Mouse (Mus musculus) erythroid progenitor cell, adult 5-6 weeks (primary cell): ENCODE data around the gene Cntrob. TPM values are rescaled to one million over a fixed set of nuclear protein-coding genes. Genes with fewer than 3 reads are reported as not detected.
A peak's percentile ranks its signal among the peaks of the same experiment; 100 is the strongest.

ENCODE experiments used
- ATAC-seq: replicated peaks from 2 replicates; pipeline ENCODE4 v1.8.0; 2016; ENCODE audit warnings: moderate number of reproducible peaks, mild to moderate bottlenecking, moderate TSS enrichment, inconsistent platforms; ENCODE audit not compliant: poor library complexity, low FRiP score, severe bottlenecking
- total RNA-seq, 2 experiments: library from RNA; stranded (forward) in 1 of 2; stranded (reverse) in 1 of 2; fragments of 150-400 nt in 1 of 2; fragments of 186-747, 209-891 nt in 1 of 2; gene quantifications; 2 replicates each; pipeline versions ENCODE4 v1.2.3 to v1.2.4; 2015 to 2017; ENCODE audit warnings: low replicate concordance in 2 of 2

The Cntrob gene
- total RNA-seq (2015; ENCODE audit: low replicate concordance), result 107 and 135 TPM in 2 replicates
- total RNA-seq (2017; ENCODE audit: low replicate concordance), result 77.5 and 113 TPM in 2 replicates

GRCm38 (mm10) chr11:69323667-69324111 lies at the start of gene Cntrob, which contains the start of gene Trappc1:
Gene Cntrob (minus strand): TSS chr11:69323775.
Gene Trappc1 (plus strand): TSS chr11:69323980.
- ATAC-seq, result peak; percentile 89

GRCm38 (mm10) chr11:69372780-69373170 lies 49.2 kb upstream of the Cntrob start:
- ATAC-seq, result peak; percentile 52

- peak; percentile 58 for ATAC-seq
Observed at GRCm38 (mm10) chr11:69372056-69372779, 48.6 kb upstream of the Cntrob start.

GRCm38 (mm10) chr11:69371601-69372000 lies 48.0 kb upstream of the Cntrob start:
- no peak for ATAC-seq

GRCm38 (mm10) chr11:69370817-69371215 lies 47.2 kb upstream of the Cntrob start:
- ATAC-seq, result no peak

- no peak for ATAC-seq
Observed at GRCm38 (mm10) chr11:69369990-69370816, 46.6 kb upstream of the Cntrob start.

GRCm38 (mm10) chr11:69369215-69369989 lies 45.8 kb upstream of the Cntrob start, which contains the start of gene Chd3:
Gene Chd3 (minus strand): TSS chr11:69369406.
- no peak for ATAC-seq

GRCm38 (mm10) chr11:69368356-69369214 lies 45.0 kb upstream of the Cntrob start:
- ATAC-seq, result no peak

GRCm38 (mm10) chr11:69367616-69368355 lies 44.2 kb upstream of the Cntrob start:
- ATAC-seq, result no peak

GRCm38 (mm10) chr11:69366855-69367615 lies 43.5 kb upstream of the Cntrob start:
- no peak for ATAC-seq

- ATAC-seq, result peak; percentile 74
Observed at GRCm38 (mm10) chr11:69366157-69366854, 42.7 kb upstream of the Cntrob start.

GRCm38 (mm10) chr11:69365722-69366121 lies 42.1 kb upstream of the Cntrob start:
- ATAC-seq, result no peak

- peak; percentile 42 for ATAC-seq
Observed at GRCm38 (mm10) chr11:69364910-69365309, 41.3 kb upstream of the Cntrob start.

GRCm38 (mm10) chr11:69364376-69364775 lies 40.8 kb upstream of the Cntrob start:
- ATAC-seq, result no peak

- no peak for ATAC-seq
Observed at GRCm38 (mm10) chr11:69362479-69362878, 38.9 kb upstream of the Cntrob start.

GRCm38 (mm10) chr11:69362021-69362420 lies 38.4 kb upstream of the Cntrob start:
- no peak for ATAC-seq

- no peak for ATAC-seq
Observed at GRCm38 (mm10) chr11:69357690-69358089, 34.1 kb upstream of the Cntrob start.
